In genomic region chr1:80459923-80460322, GRCm38 (mm10) we compare ENCODE assay signal across 25 mouse cellular contexts. TPM values are rescaled to one million over a fixed set of nuclear protein-coding genes. Genes with fewer than 3 reads are reported as not detected.
"Had no signal": no experiment of that assay in that cellular context is flagged by ENCODE, and none has a peak within 500 bp of the region (broad histone marks: within the 10 kb centered on the region; RNA-seq: fewer than 3 reads in every experiment).

No protein-coding gene starts in this region.

- H3K27ac ChIP-seq: midbrain, embryonic 10.5 days; midbrain, embryonic 12.5 days; neural tube, embryonic 13.5 days; neural tube, embryonic 15.5 days had no signal

- H3K36me3 ChIP-seq: midbrain, embryonic 10.5 days; midbrain, embryonic 12.5 days; neural tube, embryonic 13.5 days; neural tube, embryonic 15.5 days had no signal

- ATAC-seq: midbrain, embryonic 16.5 days had no signal

- H3K4me2 ChIP-seq: lung, embryonic 14.5 days; midbrain, embryonic 12.5 days; neural tube, embryonic 13.5 days; neural tube, embryonic 15.5 days had no signal

- H3K4me3 ChIP-seq: midbrain, embryonic 10.5 days; midbrain, embryonic 12.5 days; myocyte; neural tube, embryonic 13.5 days; neural tube, embryonic 15.5 days had no signal

- H3K4me1 ChIP-seq: midbrain, embryonic 10.5 days; midbrain, embryonic 12.5 days; neural tube, embryonic 13.5 days; neural tube, embryonic 15.5 days had no signal

- H3K27me3 ChIP-seq: midbrain, embryonic 12.5 days; neural tube, embryonic 13.5 days; neural tube, embryonic 15.5 days had no signal

- H3K9me3 ChIP-seq: midbrain, embryonic 10.5 days; midbrain, embryonic 12.5 days; neural tube, embryonic 13.5 days; neural tube, embryonic 15.5 days had no signal

- DNase-seq: lung, adult 18-20 months; lung, embryonic 14.5 days; lung, postnatal 10 days; lung, postnatal 4 days; midbrain, embryonic 14.5 days; retina, postnatal 1 day; right cerebral cortex, adult 18-20 months; right cerebral cortex, postnatal 25 days; right cerebral cortex, postnatal 4 days; spleen, adult 18-20 months; thymus, adult 18-20 months; thymus, postnatal 14 days; thymus, postnatal 36 days had no signal

- H3K9ac ChIP-seq: lung, embryonic 14.5 days; midbrain, embryonic 12.5 days; neural tube, embryonic 13.5 days; neural tube, embryonic 15.5 days had no signal

RNA-seq across cellular contexts. Expression of gene Gm45261, which starts 1.3 kb away (rescaled TPM):
- polyA plus RNA-seq: lung, embryonic 14.5 days; lung, embryonic 16.5 days; midbrain, embryonic 10.5 days; midbrain, embryonic 12.5 days; midbrain, embryonic 14.5 days; midbrain, embryonic 16.5 days; myocyte; neural tube, embryonic 11.5 days; neural tube, embryonic 13.5 days; neural tube, embryonic 15.5 days; small intestine, adult 2 months; stomach, embryonic 14.5 days; stomach, embryonic 16.5 days; thymus, postnatal 0 days had no signal
